Mouse (Mus musculus) adrenal gland, adult 2 months (tissue): Measurements from ENCODE around the gene Rnaset2b. TPM values are rescaled to one million over a fixed set of nuclear protein-coding genes. Genes with fewer than 3 reads are reported as not detected.
"Not testable (repeated sequence)": the region's sequence is repeated elsewhere in the genome, so short reads cannot be mapped to it uniquely, and the experiment has no call there.

Experiments
- DNase-seq: peaks from one replicate; pipeline ENCODE4 v3.0.0; 2021
- long read RNA-seq: library from polyadenylated mRNA; stranded (forward); transcript quantifications from one replicate; pipeline ENCODE4 v2.0.0, GENCODE M21; 2021
- polyA plus RNA-seq: library from polyadenylated mRNA; depleted of rRNA; stranded (reverse); fragments of >200 nt; gene quantifications from 2 replicates; pipeline ENCODE4 v1.2.3, GENCODE M21; 2012; rRNA removed
- total RNA-seq, 2 experiments: library from RNA; stranded (reverse); gene quantifications; 2 replicates each; pipeline ENCODE4 v1.2.3; 2021

Gene Rnaset2b
- total RNA-seq: 100 to 1,000 TPM; 458 to 572 TPM
- 68.6 and 105 TPM in 2 replicates for polyA plus RNA-seq
- long read RNA-seq, transcript Rnaset2b-201 (9 exons, 1,783 nt): major isoform, 86 of 87 reads
- long read RNA-seq, partial matches to known transcripts: 1 of 87 reads
- long read RNA-seq, other reads (novel, unspliced or antisense): 0 of 87 reads

DNA sequence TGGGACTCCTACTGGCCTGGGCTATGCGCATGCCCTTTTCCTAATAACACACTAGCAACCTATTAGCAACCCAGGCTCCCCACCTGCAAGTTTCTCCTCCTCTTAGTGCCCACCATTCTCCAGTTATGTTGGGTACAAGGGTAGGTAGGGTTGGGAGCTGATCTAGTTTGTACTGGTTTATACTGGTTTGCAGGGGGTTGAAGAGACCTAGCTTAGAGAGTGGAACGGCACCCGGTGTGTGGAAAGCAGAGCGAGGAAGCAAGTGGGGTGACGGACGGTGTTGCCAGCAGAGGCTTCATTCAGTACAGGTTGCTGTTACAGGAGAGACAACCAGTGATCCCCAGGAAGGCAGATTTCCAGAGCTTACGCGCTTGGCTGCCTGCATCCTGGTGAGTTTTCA is at the start of gene Rnaset2b:
Gene Rnaset2b (plus strand): TSS at position 301 of the 400 bp plus-strand sequence.
- DNase-seq: not testable (repeated sequence)

DNA sequence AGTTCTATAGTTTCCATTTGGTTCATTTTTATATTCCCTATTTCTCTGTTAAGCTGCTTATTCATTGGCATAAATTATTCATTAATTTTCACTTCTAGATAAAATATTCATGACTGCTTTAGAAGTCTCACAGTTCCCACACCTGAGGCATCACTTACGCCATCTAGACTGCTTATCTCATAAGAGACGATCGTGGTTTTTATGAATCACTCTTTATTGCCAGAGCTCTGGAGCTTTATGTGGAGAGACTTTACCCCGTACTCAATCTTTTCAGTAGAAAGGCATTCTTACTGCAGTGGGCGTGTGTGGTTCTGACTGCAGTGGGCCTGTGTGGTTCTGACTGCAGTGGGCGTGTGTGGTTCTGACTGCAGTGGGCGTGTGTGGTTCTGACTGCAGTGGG is 38.8 kb upstream of the Rnaset2b start:
- not testable (repeated sequence) for DNase-seq

DNA sequence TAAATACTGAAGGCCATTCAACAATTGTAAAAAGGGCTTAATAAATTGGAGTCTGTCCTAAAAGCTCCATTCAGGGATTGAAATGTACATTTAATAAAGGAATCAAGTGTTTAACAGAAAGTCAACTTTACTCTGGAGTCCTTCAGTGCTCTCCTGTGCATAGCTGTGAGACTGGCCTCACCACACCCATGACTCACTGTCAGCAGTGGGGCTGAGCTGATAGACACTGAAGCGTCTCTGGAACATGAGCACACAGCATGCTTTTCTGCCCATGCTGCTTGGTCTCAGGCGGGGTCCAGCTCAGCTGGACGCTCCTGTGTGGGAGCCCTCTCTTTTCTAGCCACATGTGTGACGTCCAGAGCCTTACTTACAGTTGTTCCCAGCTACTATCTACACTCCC is 27.9 kb upstream of the Rnaset2b start:
- not testable (repeated sequence) for DNase-seq

DNA sequence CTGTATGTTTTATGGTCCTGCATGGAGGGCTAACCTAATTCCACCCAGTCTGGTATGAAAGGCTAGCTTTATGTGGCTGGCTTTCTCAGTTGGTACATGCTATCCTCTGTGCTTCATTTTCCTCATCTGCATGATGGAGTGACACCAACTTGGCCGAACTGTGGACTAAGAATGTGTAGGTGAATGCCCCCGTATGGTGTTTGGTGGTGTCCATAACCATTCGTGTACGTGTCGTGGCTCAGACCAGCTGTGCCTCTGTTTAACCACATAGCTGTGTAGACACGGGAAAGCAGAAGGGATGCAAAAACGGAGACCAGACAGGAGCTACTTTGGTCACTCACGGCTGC is 22.8 kb upstream of the Rnaset2b start:
- DNase-seq: not testable (repeated sequence)

DNA sequence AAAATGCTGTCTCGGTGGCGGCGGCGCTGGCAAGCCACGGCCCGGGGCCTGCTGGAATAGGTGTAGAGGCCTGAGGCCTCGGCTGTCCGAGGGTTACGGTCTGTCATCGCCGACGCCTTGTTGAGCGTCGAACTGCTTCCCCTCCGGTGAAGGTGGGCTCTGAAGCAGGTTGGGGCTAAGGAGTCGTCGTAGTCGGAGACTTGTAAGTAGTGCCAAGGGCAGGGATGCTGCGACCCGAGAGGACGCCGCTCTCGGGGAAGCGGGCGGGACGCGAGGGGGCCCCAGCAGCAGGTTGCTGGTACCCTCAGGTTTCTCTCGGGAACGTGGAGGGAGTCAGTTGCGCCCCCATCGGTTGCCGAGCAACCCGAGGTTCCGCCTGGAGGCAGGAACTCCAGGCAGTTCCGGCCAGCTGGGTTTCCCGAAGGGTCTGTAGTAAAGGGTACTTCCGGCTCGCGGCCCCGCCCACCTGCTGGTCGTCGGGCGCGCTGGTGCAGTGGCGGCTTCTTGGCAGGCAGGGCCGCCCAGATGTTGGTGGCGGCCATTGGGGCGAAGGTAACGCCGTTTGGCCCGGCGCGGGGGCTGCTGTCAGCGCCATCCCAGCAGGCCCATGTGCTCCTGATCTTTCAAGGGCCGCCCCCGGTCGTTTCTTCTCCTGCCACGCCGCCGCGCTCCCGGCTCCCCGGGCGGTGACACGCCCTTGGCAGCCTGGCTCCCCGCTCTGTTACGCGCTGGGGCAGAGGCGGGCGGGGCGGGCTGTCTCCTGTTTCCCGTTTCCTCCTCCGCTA is 22.3 kb upstream of the Rnaset2b start, which contains the start of gene Rsph3b:
Gene Rsph3b (minus strand): TSS at position 699 of the 785 bp plus-strand sequence.
- DNase-seq: peak; percentile 94

DNA sequence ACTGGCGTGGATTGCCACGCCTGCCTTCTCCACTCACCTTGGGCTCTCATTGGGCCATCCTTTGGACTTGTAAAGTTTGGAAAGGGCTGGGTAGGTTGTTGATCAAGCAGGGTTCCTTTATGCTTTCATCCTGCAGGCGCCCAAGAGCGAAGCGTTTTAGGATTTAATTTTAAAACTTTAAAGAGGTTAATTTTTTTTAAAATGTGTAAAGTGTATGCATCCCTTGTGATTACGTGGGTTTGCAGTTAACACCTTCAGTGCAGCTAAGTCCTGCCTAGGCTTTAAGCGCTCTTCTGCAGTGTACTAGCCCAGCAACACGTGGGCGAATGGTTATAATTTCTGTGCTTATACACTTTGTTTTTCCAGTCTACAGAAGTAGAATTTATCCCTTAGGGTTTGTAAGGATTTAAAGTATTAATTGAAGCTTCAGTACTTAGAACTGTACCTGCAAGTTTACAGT is 21.6 kb upstream of the Rnaset2b start:
- DNase-seq: not testable (repeated sequence)

DNA sequence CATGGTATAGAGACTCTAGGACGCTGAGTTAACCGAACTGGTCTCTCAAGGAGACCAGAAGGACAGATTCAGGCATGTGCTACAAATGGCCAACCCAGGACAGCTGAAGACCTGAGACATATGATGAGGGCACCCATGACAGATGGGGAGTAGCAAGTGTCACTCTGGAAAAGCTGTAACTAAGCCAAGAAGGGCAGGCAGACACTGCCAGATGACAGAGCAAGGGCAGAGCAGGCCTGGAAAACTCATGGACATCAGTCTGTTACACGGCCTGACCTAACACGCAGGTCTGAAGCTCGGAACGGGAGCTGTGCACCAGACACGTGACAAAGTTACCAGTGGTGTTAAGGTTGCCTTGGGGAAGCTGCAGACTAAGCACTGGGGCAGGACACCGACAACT is 11.6 kb upstream of the Rnaset2b start:
- peak; percentile 37 for DNase-seq

DNA sequence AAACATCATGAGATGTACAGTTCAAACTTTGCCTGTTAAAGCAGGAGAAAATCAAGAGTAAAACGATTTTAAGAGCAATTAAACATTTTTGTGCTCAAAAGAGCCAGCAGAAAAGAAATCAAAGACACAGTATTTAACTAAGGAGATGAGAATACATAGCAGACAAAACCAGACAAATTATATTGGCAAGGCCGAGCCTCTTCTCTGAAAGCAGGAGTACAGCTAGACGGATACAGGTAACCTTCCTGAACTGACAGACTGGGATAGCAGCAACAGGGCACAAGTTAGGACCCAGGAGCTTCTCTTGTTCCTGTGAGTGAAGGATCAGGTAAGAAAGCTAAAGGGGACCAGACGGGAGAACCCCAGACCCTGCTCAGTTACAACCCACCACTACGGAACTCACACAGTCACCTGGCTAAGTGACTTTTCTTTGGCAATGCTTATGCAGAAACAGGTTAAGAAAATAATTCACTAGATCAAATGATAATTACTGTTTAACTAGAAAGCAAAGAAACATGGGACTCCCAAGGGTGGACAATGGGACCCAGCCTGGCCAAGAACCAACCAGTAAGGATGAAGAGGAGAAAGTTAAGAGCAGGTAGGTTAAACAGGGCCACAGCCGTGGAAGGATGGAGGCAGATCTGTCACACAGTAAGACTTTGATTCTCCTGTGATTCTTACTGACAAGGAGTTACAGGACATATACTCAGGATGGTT is 10.7 kb upstream of the Rnaset2b start:
- peak; percentile 6 for DNase-seq

DNA sequence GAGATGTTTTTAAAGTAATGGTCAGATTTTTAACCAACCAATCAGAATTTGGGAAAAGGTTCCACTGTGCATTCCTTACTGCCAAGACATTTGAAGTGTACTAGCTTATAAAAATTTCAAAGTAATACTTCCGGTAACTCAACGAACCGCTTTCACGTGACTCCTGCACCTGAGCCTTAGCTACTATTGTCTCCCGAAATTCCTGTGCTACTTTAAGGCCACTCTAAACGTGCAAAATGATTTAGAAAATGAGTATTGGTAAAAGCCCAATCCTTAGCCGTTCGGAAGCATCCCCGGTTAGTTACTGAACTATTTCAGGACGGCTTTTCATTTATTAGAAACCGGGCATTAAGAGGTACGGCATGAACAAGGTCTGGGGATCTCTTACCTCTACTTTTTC is 10.1 kb upstream of the Rnaset2b start:
- not testable (repeated sequence) for DNase-seq

DNA sequence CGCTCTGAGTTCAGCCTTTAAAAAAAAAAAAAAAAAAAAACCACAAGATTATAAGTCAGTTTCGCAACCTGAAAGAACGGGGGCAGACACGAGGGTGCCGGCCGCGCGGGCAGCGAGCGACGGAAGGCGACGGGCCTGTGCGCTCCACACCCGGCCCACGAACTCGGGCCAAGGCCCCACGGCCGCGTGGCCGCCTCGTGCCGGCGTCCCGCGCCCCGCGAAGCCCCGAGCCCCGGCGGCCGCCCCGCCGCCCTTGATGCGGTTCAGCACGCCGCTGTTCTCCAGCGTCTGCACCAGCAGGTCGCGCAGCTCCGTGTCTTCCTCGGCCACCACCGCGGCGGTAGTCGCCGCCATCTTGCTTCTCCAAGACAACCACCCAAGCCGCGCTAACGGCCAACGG is 9.7 kb upstream of the Rnaset2b start, which contains the start of gene Tagap1:
Gene Tagap1 (minus strand): TSS at position 381 of the 400 bp plus-strand sequence.
- DNase-seq: peak; percentile 84

DNA sequence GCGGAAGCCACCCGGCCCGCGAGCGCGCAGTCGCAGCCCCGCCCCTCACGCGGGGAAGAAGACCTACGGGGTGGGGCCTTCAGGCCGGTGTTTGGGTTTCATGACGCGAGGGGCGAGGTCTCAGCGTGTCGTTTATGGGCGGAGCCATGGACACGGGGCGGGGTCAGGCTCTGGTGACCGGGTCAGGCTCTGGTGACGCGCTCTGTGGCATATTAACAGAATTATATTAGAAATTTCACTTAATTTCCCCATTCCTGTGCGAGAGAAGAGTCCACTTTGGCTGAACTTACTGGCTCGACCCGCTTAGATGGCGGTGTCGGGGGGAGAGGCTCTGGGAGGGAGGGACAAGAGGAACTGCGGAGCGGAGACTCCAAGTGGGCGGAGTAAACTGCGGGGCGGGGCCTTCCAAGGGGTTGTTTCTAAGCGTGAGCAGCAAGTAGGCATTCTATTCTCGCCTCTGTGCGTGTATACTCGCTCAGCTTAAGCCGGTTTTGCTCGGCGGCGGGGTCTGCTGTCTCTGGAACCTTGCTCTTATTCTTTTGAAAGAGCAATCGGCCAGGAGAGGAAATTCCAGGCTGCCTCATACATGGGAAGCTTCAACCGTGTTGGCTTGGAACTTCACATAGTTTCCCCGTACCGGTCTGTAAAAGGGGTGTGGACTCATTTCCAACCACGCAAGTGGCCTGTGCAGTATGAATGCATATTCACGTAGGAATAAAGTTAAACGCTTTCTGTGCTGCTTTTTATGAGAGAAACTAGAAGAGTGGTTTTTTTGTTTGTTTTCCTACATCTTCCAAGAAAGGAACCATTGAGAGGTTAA is 9.0 kb upstream of the Rnaset2b start:
- DNase-seq: peak; percentile 56

DNA sequence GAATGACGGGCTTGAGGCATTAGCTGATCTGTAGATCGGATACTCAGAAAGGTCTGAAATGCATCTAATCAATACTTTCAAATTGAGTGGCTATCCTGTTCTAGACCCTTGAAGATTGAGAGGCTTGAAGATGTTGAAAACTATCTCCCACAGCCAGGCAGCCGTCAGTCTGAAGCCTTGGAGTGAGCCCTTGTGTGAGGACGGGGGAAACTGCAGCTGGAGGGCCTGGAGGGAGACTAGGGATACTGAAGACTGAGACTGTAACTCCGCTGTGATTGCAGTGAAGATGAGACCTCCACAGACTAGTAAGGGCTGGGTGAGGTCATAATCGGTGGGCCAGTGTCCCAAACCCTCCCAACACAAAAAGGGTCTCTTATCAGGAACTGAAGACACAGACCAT is 8.1 kb upstream of the Rnaset2b start:
- not testable (repeated sequence) for DNase-seq

DNA sequence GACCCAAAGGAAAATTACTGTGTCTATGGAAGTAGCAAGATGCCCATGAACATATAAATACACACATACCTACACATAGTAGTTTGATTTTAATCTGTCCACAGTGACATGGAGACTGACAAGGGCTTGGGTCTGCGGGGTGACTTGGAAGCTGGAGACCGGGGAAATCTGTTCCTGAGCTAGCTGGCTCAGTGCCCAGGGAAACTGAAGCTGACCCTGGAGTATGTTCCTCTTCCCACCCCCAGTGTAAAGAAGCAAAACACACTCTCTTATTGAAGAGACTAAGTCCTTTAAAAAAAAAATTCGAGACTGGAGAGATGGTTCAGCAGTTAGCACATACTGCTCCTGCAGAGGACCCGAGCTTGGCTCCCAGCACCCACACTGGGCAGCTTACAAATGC is 7.5 kb upstream of the Rnaset2b start:
- DNase-seq: not testable (repeated sequence)

DNA sequence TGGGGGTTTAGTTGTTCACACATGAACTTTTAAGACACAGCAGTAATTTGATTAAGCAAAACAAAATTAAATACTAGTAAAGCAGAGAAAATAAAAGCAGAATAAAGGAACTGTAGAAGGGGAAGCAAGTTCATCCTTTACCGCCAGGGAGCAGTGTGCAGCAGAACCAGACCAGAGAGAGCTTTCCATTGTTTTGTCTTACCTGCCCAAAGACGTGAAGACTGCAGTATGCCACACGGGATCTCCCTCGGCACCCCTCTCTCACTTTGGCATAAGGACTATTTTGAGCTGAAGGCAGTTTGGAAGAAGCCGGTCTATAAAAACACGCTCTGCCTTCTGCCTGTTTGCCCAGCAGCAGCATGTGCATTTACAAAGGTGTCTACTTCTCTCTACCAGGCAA is 5.1 kb upstream of the Rnaset2b start:
- not testable (repeated sequence) for DNase-seq

DNA sequence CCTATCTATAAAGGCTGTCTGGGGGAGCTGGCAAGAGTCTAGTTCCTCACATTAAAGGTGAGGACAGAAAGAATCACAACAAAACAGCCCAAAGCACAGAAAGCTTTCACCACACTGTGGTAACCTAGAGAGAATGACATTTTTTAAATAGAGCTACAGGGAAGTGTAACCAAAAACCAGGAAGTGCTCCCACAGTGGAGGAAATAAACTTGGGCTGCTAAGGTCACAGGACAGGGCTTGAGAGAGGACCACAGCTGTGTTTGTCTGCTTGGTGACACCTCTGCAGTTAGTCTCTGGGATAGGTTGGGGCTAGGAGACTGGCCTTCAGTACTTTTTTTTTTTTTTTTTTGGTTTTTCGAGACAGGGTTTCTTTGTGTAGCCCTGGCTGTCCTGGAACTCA is 2.8 kb upstream of the Rnaset2b start:
- DNase-seq: not testable (repeated sequence)

DNA sequence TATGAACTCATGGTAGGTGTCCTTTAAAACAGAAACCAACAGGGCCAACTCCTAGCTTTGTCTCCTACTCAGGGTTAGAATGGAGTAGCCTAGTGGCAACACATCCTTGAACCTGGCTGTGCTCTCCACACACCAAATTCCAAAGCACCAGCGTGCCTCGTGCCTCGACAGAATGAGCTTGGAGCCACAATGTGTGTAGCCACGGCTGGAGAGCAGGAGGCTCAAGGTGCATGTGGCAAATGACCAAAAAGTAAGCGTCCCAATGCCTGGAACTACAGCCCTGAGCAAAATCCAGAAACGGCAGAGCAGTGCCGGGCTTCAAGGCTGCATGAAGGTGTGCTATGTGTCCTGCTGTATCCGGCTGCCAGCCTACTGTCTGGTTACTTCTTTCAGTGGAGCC is 804 bp downstream of the Rnaset2b start:
- not testable (repeated sequence) for DNase-seq

DNA sequence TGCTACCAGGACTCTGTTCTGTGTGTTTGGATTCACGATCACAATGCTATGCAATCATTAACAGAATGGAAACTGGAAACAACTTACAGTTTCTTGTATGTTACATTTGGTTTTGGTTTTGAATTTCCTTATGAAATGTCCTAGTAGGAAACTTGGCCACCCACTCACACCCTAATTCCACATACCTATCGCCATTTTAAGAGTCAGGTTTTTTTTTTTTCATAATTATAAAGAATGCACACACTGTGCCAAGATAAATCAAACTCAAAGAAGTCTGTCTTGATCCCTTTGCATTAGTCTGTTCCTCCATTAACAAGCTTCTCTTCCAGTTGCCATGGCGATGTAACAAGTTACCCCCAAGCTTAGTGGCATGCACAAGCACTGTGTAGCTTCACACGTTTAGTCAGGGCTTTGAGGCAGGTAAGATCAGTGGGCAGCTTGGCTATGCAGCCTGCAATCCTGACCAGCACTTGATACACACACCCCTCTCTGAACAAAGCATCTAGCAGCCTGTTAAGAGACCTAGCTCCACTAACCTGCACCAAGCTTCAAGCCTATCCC is 2.5 kb downstream of the Rnaset2b start:
- DNase-seq: not testable (repeated sequence)

DNA sequence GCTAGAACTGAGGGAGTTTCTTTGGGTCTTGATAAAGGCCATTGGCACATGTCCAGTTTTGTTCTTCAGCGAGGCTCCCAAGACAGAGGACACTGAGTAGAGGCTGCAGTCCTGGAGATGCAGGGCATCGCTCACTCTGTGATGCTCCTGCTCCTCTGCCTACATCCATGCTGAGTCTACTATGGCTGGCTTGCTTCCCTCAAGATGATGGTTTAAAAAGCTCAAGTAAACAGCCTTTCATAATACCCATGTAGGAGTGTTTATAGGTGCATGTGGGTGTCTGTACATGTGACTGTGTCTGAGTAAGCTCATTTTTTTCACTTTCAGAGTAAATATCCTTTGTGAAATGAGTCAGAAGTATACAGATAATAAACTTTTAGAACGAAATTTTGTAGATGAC is 4.6 kb downstream of the Rnaset2b start:
- not testable (repeated sequence) for DNase-seq

DNA sequence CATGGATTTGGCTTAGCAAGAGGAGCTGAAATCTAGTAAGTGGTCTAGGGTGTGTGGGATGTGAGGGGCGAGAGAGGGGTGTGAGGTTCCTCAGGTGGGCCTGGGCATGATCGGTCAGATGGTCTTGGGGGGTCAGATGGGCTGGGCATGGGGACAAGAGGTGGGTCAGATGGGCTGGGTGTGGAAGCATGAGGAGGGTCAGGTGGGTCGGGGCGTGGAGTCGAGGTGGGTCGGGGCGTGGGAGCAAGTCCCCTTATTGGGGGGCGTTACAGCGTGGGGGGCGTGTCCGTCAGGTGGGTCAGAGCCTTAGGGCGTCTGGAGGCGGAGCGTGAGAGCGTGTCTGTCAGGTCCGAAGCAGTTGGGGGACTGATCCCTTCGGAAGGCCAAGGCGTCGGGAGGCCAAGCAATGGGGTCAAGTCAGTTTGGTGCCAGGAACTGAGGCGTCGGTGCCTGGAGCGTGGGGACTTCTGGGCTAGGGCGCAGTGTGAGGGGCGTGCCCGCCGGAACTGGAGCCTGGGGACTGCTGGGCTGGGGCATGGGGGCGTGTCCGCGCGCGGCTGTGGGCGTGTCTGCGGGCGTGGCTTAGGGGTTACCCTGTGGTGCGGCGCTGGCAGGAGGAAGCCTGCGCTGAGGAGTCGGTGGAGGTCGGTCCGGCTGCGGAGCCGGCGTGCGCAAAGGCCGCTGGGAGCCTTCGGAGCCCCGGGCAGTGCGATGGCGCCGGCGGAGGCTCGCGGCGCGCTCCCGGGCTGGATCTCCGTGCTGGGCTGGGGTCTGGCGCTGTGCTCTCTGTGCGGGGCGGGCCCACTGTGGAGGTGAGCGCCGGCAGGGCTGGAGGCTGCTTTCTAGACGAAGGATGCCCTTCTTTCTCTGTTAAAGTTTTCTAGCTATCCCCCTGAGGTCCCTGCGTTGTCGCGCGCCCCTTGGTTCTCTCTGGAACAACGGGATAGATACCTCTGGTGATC is 8.1 kb downstream of the Rnaset2b start, which contains the start of gene Gm49721:
Gene Gm49721 (plus strand): TSS at position 618 of the 962 bp plus-strand sequence.
- DNase-seq: peak; percentile 86

DNA sequence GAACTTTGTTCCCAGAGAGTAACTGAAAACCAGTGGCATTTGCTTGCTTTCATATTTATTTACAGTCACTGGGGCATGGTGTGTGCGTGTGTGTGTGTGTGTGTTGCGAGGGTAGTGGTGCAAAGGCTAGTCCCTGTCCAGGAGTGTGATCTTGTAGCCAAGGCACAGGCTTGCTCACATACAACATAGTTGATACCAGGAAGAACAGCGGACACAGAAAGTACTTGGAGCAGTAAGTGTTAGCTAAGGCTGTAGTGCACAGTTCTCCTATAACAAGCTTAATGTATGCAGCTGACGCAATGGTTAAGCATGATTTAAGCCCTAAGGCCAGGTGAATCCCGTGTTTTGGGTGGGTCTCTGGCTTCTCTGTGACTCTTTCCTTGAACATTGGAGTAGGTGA is 8.9 kb downstream of the Rnaset2b start:
- not testable (repeated sequence) for DNase-seq
